Mouse (Mus musculus): ENCODE data around the gene Rflnb. TPM values are rescaled to one million over a fixed set of nuclear protein-coding genes. Genes with fewer than 3 reads are reported as not detected.

Gene Rflnb
- polyA plus RNA-seq, 1 experiment from 2014 or later, result 13.3 TPM

DNA sequence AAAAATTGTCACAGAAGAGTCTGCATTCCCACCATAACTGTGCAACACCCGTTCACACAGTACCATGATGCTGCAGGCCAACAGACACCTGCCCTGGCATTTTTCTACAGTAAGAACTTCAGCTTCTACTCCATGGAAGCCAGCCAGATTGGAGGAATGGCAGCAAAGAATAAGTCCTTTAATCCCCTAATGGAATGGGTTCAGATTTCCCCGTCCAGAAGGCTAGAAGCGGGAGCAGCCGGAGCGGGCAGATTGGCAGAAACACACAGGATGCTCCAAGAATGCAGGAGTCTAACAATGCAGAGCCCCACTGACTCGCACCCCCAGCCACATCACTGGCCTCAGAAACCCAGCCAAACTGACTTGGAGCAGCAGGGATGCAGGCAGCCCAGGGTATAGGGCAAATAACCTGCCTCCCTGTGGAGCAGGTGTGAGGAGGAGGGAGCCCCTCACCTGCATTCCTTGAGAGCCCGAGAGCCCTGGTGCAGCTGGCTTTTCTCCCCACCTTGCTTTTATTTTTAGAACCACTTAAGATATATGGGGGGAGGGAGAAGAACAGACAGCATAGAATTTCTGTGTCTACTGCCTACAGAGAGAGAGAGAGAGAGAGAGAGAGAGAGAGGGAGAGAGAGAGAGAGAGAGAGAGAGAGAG is 54.5 kb downstream of the Rflnb start:
- WGBS, result 19% methylated on average over 7 of the region's 7 CpGs
- no peaks in the 10 kb centered on the region for H3K36me3 ChIP-seq
- no peaks in the 10 kb centered on the region for H3K9me3 ChIP-seq
- peaks cover 22% of the 10 kb centered on the region for H3K27me3 ChIP-seq (ENCODE audit: insufficient read depth, poor library complexity, severe bottlenecking)
- no peak overlapping the region for H3K4me3 ChIP-seq
- no peak for DNase-seq (ENCODE audit: low spot score)
- H3K4me1 ChIP-seq, result peaks cover 10% of the 10 kb centered on the region; the same call in 1 of the 2 replicates
- no peak overlapping the region for H3K27ac ChIP-seq

DNA sequence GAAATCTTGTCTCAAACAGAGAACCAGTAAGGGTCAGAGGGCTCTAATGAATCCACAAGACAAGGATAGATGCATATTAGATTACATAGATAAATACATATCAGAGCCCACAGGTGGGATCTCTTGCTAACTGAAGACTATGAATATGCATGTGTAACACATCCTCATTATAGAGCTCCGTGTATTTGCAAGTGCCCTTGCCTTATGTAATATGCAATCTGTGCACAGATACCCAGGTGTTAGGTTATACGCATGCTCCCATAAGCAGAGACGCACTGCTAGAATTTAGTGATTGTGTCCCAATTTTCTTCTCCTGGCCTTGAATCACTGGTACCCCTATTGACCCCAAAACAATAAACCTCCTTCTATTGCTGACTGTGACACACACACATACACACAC is 55.4 kb downstream of the Rflnb start:
- peaks cover 12% of the 10 kb centered on the region; the same call in 1 of the 2 replicates for H3K4me1 ChIP-seq
- H3K27ac ChIP-seq, result no peak overlapping the region
- no peak overlapping the region for H3K4me3 ChIP-seq
- no peaks in the 10 kb centered on the region for H3K9me3 ChIP-seq
- 92% methylated on average over 3 of the region's 3 CpGs for WGBS
- H3K27me3 ChIP-seq (ENCODE audit: insufficient read depth, poor library complexity, severe bottlenecking), result peaks cover 31% of the 10 kb centered on the region
- no peaks in the 10 kb centered on the region for H3K36me3 ChIP-seq
- no peak for DNase-seq (ENCODE audit: low spot score)

DNA sequence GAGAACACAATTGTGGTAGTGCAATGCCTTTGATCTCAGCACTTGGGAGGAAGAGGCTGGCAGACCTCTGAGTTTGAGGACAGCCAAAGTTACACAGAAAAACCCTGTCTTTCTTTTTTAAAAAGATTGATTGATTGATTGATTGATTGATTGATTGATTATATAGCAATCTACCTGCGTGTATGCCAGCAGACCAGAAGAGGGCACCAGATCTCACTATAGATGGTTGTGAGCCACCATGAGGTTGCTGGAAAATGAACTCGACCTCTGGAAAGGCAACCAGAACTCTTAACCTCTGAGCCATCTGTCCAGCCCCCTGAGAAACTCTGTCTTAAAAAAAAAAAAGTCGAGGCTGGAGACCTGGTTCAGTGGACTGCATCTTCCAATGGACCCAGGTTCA is 57.0 kb downstream of the Rflnb start:
- no peaks in the 10 kb centered on the region for H3K9me3 ChIP-seq
- WGBS, result 30% methylated on average over 3 of the region's 3 CpGs

More for the DNA sequence above, 57.0 kb downstream of the Rflnb start:
- Histone ChIP-seq H3K27ac (no peak overlapping the region), H3K36me3 (no peaks in the 10 kb centered on the region), H3K27me3 (ENCODE audit: insufficient read depth, poor library complexity, severe bottlenecking) (peaks cover 43% of the 10 kb centered on the region), H3K4me1 (peaks cover 24% of the 10 kb centered on the region), H3K4me3 (no peak overlapping the region)
- no peak for DNase-seq (ENCODE audit: low spot score)

Other genes with a start within 250 kb of the Rflnb start
- 0.04 and 0.18 TPM in 2 replicates for gene Doc2b, start 231.7 kb downstream of the Rflnb start, polyA plus RNA-seq (2016; fragmentation: Nextera tagmentation; extraction: Ambion mirVana)
- gene Rph3al, start 89.4 kb downstream of the Rflnb start, polyA plus RNA-seq (2016; fragmentation: Nextera tagmentation; extraction: Ambion mirVana), result 3.9 and 4.1 TPM in 2 replicates
- 0.16 TPM in 1 of 2 replicates, not detected in the other for gene 1700016K19Rik, start 27.9 kb downstream of the Rflnb start, polyA plus RNA-seq (2016; fragmentation: Nextera tagmentation; extraction: Ambion mirVana)
- 35.1 and 37.7 TPM in 2 replicates for gene Vps53, start 151.9 kb upstream of the Rflnb start, polyA plus RNA-seq (2016; fragmentation: Nextera tagmentation; extraction: Ambion mirVana)
- gene Fam57a, start 151.9 kb upstream of the Rflnb start, polyA plus RNA-seq (2016; fragmentation: Nextera tagmentation; extraction: Ambion mirVana), result 32.7 and 35.9 TPM in 2 replicates
- 0.80 and 1.1 TPM in 2 replicates for gene Dbil5, start 189.8 kb upstream of the Rflnb start, polyA plus RNA-seq (2016; fragmentation: Nextera tagmentation; extraction: Ambion mirVana)
- gene Gemin4, start 189.9 kb upstream of the Rflnb start, polyA plus RNA-seq (2016; fragmentation: Nextera tagmentation; extraction: Ambion mirVana), result 40.0 and 42.1 TPM in 2 replicates
- 27.8 and 29.1 TPM in 2 replicates for gene Mrm3, start 215.9 kb upstream of the Rflnb start, polyA plus RNA-seq (2016; fragmentation: Nextera tagmentation; extraction: Ambion mirVana)
- 126 and 135 TPM in 2 replicates for gene Glod4, start 215.9 kb upstream of the Rflnb start, polyA plus RNA-seq (2016; fragmentation: Nextera tagmentation; extraction: Ambion mirVana)

Measured in heart, embryonic 10.5 days (tissue).